Mouse (Mus musculus) liver, adult 2 months (tissue): ENCODE measurements around the gene Hcar1. TPM values are rescaled to one million over a fixed set of nuclear protein-coding genes. Genes with fewer than 3 reads are reported as not detected.

Experiments
- DNase-seq: peaks from one replicate; pipeline ENCODE4 v3.0.0-alpha.2; 2011; ENCODE audit warnings: low read depth, low spot score; ENCODE audit errors: extremely low read depth
- H3K27ac ChIP-seq: fragments of 200-500 bp; replicated peaks from 2 replicates; pipeline ENCODE4 v1.5.1; 2012; ENCODE audit warnings: low read depth, mild to moderate bottlenecking, control low read depth, inconsistent platforms, low read length; ENCODE audit not compliant: insufficient read depth
- H3K27me3 ChIP-seq: fragments of 200-500 bp; 2 replicates; pipeline ENCODE4 v1.6.1; 2012; ENCODE audit warnings: mild to moderate bottlenecking, moderate library complexity, low read length, inconsistent platforms; ENCODE audit not compliant: control insufficient read depth, insufficient read depth
- H3K36me3 ChIP-seq: fragments of 200-500 bp; 2 replicates; pipeline ENCODE4 v1.6.1; 2012; ENCODE audit warnings: low read length, inconsistent platforms; ENCODE audit not compliant: control insufficient read depth, insufficient read depth
- H3K4me1 ChIP-seq: fragments of 200-500 bp; 2 replicates; pipeline ENCODE4 v1.6.1; 2011; ENCODE audit warnings: low read length; ENCODE audit not compliant: control insufficient read depth, insufficient read depth
- H3K4me3 ChIP-seq: fragments of 200-500 bp; 2 replicates; pipeline ENCODE4 v1.5.1; 2011; ENCODE audit warnings: low read depth, mild to moderate bottlenecking, control low read depth, low read length, moderate library complexity; ENCODE audit not compliant: insufficient read depth
- H3K79me2 ChIP-seq: fragments of 200-500 bp; 2 replicates; pipeline ENCODE4 v1.6.1; 2012; ENCODE audit warnings: inconsistent platforms, mild to moderate bottlenecking, low read length, moderate library complexity; ENCODE audit not compliant: control insufficient read depth, insufficient read depth
- H3K9ac ChIP-seq: fragments of 200-500 bp; 2 replicates; pipeline ENCODE4 v1.6.1; 2012; ENCODE audit warnings: low read depth, mild to moderate bottlenecking, control low read depth, inconsistent platforms, low read length
- CTCF ChIP-seq: fragments of 200-500 bp; IDR thresholded peaks from 2 replicates; pipeline ENCODE4 v1.5.1; 2011; ENCODE audit warnings: low read depth, low read length, control low read depth
- POLR2A ChIP-seq: fragments of 200-500 bp; IDR thresholded peaks from 2 replicates; pipeline ENCODE4 v1.6.1; 2011; ENCODE audit warnings: low read length, control low read depth; ENCODE audit not compliant: insufficient read depth; ENCODE audit errors: extremely low read depth
- WGBS: fragments of 180-500 bp; shearing (Covaris S2); methylation state at CpG from one replicate; pipeline ENCODE4 v1.1.7; 2018; 5-methylcytosine and 5-hydroxymethylcytosine counted together
- polyA plus RNA-seq: library from polyadenylated mRNA; depleted of rRNA; stranded (reverse); fragments of >200 nt; gene quantifications from 2 replicates; pipeline ENCODE4 v1.2.3, GENCODE M21; 2012
- total RNA-seq: library from RNA; depleted of rRNA; stranded (reverse); fragments of >200 nt; gene quantifications from 2 replicates; pipeline ENCODE4 v1.2.3, GENCODE M21; 2014

Gene Hcar1
- total and polyA plus RNA-seq, 2 experiments = 0.09 TPM; not detected in 1

DNA sequence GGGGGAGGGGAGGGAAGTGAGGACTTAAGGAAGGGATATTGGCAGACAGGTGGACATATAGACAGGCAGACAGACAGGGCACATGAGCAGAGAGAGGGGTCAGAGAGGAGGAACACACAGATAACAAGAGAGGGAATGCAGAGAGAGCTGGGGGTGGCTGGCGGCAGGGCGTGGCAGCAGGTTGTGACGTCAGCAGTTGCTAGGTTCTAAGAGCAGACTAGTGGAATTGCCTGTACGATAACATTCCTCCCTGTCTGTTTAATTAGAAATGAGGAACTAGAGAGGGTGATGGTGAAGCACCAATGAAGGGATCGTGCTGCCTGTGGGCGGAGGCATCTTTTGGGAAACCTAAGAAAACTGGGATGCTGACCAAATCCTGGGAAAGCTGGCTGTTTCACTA, 11.8 kb upstream of the Hcar1 start:
- H3K79me2 ChIP-seq = no peaks in the 10 kb centered on the region
- no peak overlapping the region for H3K4me3 ChIP-seq
- no peak overlapping the region for H3K27ac ChIP-seq
- DNase-seq = no peak
- no peaks in the 10 kb centered on the region for H3K4me1 ChIP-seq
- H3K27me3 ChIP-seq = no peaks in the 10 kb centered on the region
- no peak overlapping the region for H3K9ac ChIP-seq
- WGBS = 49% methylated on average over 6 of the region's 6 CpGs
- no peak for TF ChIP-seq POLR2A
- TF ChIP-seq CTCF = no peak
- no peaks in the 10 kb centered on the region for H3K36me3 ChIP-seq

DNA sequence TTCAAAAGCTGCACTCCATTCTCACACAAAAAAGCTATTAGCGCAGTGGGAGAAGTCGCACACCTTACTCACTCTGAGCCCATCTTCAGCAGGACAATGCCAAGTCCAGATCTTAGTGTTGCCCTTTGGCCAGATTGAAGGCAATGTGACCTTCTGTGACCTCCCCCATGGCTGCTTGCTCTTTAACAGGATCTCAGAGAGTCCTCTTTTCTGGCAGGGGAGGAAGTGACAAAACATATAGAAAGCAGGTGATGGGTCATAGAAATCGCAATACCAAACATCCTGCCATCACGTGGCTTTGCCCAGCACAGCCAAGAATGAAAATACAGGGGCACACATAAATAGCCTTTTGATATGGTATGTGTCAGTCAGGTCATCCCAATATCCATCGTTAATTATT, 11.2 kb upstream of the Hcar1 start:
- Histone ChIP-seq H3K27ac (no peak overlapping the region), H3K36me3 (no peaks in the 10 kb centered on the region), H3K27me3 (no peaks in the 10 kb centered on the region), H3K4me3 (no peak overlapping the region), H3K9ac (no peak overlapping the region), H3K79me2 (no peaks in the 10 kb centered on the region), H3K4me1 (no peaks in the 10 kb centered on the region)
- no peak for TF ChIP-seq CTCF
- no peak for TF ChIP-seq POLR2A
- WGBS = 43% methylated on average over 5 of the region's 5 CpGs
- DNase-seq = peak; percentile 16

DNA sequence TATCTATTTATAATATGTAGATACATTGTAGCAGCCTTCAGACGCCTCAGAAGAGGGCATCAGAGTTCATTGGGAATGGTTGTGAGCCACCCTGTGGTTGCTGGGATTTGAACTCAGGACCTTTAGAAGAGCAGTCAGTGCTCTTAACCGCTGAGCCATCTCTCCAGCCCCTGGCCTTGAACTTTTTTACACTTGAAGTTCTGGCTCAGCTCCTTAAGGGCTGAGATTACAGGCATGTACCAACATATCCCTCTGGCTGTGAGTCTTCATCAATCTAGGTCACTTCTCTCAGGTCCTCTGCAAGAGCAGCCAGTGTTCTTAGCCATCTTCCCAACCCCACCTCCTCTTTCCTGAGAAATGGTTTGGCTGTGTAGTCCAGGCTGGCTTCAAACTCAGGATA, 10.5 kb upstream of the Hcar1 start:
- Histone ChIP-seq H3K4me3 (no peak overlapping the region), H3K27ac (no peak overlapping the region), H3K36me3 (no peaks in the 10 kb centered on the region), H3K27me3 (no peaks in the 10 kb centered on the region), H3K4me1 (no peaks in the 10 kb centered on the region), H3K9ac (no peak overlapping the region), H3K79me2 (no peaks in the 10 kb centered on the region)
- no peak for DNase-seq
- WGBS = 84% methylated on average over 2 of the region's 2 CpGs
- no peak for TF ChIP-seq POLR2A
- no peak for TF ChIP-seq CTCF

DNA sequence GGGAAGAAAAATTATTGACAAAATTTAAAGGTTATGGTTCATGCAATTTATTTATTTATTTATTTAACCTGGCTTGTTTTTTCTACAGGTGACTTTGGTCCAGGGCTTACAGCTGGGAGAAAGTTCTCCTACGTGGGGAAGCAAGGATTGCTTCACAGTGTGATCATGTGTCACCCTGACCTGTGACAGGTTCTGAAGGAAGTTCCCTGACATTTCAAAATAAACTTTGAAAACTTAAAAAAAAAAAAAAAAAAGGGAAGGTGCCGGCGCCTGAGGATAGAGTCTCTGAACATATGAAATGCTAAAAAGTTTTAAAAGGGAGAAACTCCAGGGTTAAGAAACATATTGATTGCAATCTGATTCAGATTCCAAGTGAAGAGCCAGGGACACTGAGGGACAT, 6.5 kb upstream of the Hcar1 start:
- H3K27me3 ChIP-seq = no peaks in the 10 kb centered on the region
- H3K9ac ChIP-seq = no peak overlapping the region
- no peaks in the 10 kb centered on the region for H3K4me1 ChIP-seq
- H3K36me3 ChIP-seq = no peaks in the 10 kb centered on the region
- peak; percentile 36 for DNase-seq
- H3K4me3 ChIP-seq = no peak overlapping the region
- no peak overlapping the region for H3K27ac ChIP-seq
- no peaks in the 10 kb centered on the region for H3K79me2 ChIP-seq
- 43% methylated on average over 3 of the region's 3 CpGs for WGBS
- TF ChIP-seq CTCF = no peak
- no peak for TF ChIP-seq POLR2A

DNA sequence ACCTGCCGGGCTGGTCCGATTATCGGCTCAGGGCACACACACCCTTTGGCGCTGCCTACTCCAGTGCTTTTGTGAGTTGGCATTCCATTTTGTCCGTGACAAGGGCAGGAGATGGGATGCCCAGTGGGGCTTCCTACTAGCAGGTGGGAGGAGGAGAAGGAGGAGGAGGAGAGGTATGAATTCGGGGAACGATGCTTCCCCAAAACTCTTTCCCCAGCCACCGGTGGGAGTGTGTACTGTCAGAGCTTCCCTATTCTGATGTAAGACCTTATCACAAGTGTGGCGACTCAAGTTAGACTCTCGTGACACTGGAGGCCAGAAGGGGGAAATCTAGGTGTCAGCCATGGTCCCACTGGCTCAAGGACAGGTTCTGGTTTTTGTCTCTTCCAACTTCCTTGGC, 4.5 kb upstream of the Hcar1 start:
- TF ChIP-seq CTCF = no peak
- TF ChIP-seq POLR2A = no peak
- no peaks in the 10 kb centered on the region for H3K79me2 ChIP-seq
- no peaks in the 10 kb centered on the region for H3K4me1 ChIP-seq
- WGBS = 81% methylated on average over 10 of the region's 10 CpGs
- H3K9ac ChIP-seq = no peak overlapping the region
- H3K27ac ChIP-seq = no peak overlapping the region
- DNase-seq = no peak
- H3K27me3 ChIP-seq = no peaks in the 10 kb centered on the region
- H3K4me3 ChIP-seq = no peak overlapping the region
- H3K36me3 ChIP-seq = no peaks in the 10 kb centered on the region

DNA sequence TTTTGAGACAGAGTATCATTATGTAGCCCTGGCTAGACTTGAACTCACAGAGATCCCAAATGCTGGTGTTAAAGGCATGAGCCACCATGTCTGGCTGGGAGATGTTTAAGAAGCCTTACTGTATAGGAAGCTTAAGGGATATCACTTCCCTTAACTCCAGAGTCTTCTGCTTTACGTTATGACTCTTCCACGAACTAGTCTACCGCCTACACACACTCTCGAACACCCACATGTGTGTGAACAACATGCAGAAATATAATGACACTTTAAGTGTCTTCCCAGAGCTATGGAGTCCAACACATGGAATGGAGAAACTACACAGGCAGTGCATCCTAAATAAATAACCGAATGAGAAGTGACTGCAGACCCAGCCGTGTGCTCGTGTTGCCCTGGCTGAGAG, 4.1 kb upstream of the Hcar1 start:
- WGBS = 73% methylated on average over 7 of the region's 7 CpGs
- H3K36me3 ChIP-seq = no peaks in the 10 kb centered on the region
- H3K4me1 ChIP-seq = no peaks in the 10 kb centered on the region
- TF ChIP-seq CTCF (no peak), POLR2A (no peak)
- no peak overlapping the region for H3K27ac ChIP-seq
- no peaks in the 10 kb centered on the region for H3K27me3 ChIP-seq
- DNase-seq = no peak
- no peak overlapping the region for H3K9ac ChIP-seq
- H3K4me3 ChIP-seq = no peak overlapping the region
- no peaks in the 10 kb centered on the region for H3K79me2 ChIP-seq
